Mouse (Mus musculus) hindbrain, postnatal 0 days (tissue): ENCODE measurements around the gene E430018J23Rik. TPM values are rescaled to one million over a fixed set of nuclear protein-coding genes. Genes with fewer than 3 reads are reported as not detected.
"Not testable (repeated sequence)": the region's sequence is repeated elsewhere in the genome, so short reads cannot be mapped to it uniquely, and the experiment has no call there.

ENCODE experiments used
- ATAC-seq: fragments of 200-750 bp; cut with Nextera tagmentation; 2 replicates; pipeline ENCODE4 v1.8.0; 2017; ENCODE audit warnings: mild to moderate bottlenecking, moderate TSS enrichment, moderate library complexity
- DNase-seq: peaks from one replicate; pipeline ENCODE4 v3.0.0-alpha.2; 2015; ENCODE audit warnings: low spot score
- H3K27ac ChIP-seq: fragments of 300-500 bp; sonication (generic); 2 replicates; pipeline ENCODE4 v1.5.1; 2014; ENCODE audit warnings: mild to moderate bottlenecking
- H3K27me3 ChIP-seq: fragments of 300-500 bp; sonication (generic); 2 replicates; pipeline ENCODE4 v1.6.1; 2014; ENCODE audit warnings: low read length, mixed read lengths; ENCODE audit not compliant: insufficient read depth
- H3K36me3 ChIP-seq: fragments of 300-500 bp; sonication (generic); 2 replicates; pipeline ENCODE4 v1.6.1; 2014; ENCODE audit warnings: low read length, mixed read lengths; ENCODE audit not compliant: insufficient read depth
- H3K4me1 ChIP-seq: fragments of 300-500 bp; sonication (generic); 2 replicates; pipeline ENCODE4 v1.6.1; 2014; ENCODE audit warnings: antibody characterized with exemption, low read length, mixed read lengths; ENCODE audit not compliant: insufficient read depth
- H3K4me2 ChIP-seq: fragments of 300-500 bp; sonication (generic); 2 replicates; pipeline ENCODE4 v1.6.1; 2014; ENCODE audit warnings: low read depth, mild to moderate bottlenecking, low read length, moderate library complexity, mixed read lengths
- H3K4me3 ChIP-seq: fragments of 300-500 bp; sonication (generic); 2 replicates; pipeline ENCODE4 v1.5.1; 2014; ENCODE audit warnings: low read length
- H3K9ac ChIP-seq: fragments of 300-500 bp; sonication (generic); replicated peaks from 2 replicates; pipeline ENCODE4 v1.6.1; 2014; ENCODE audit warnings: mild to moderate bottlenecking, low read length, moderate library complexity, mixed read lengths
- H3K9me3 ChIP-seq: fragments of 300-500 bp; sonication (generic); 2 replicates; pipeline ENCODE4 v1.6.1; 2016; ENCODE audit warnings: low read length, mixed read lengths
- CTCF ChIP-seq: IDR thresholded peaks from 2 replicates; pipeline ENCODE4 v1.5.1; 2016; ENCODE audit warnings: antibody characterized with exemption, control low read depth, low read depth
- WGBS: fragments of 180-500 bp; shearing (Covaris S2); extraction: QIAGEN DNeasy Blood & Tissue Kit; methylation state at CpG from one replicate; pipeline ENCODE4 v1.1.7; 2014; 5-methylcytosine and 5-hydroxymethylcytosine counted together
- polyA plus RNA-seq: library from polyadenylated mRNA; unstranded; fragments of >200 nt; fragmentation: Nextera tagmentation; extraction: Ambion mirVana; gene quantifications from 2 replicates; pipeline ENCODE4 v1.2.1, GENCODE M21; 2015
- total RNA-seq: library from RNA; depleted of rRNA; stranded (reverse); fragments of >200 nt; gene quantifications from 2 replicates; pipeline ENCODE4 v1.2.3, GENCODE M21; 2014; rRNA removed

Gene E430018J23Rik
- total and polyA plus RNA-seq, 2 experiments from 2014 or later: 2.2 to 13.8 TPM

GRCm38 (mm10) chr7:127342888-127343287 is 50.5 kb downstream of the E430018J23Rik start:
- Histone ChIP-seq H3K9me3 (no peaks in the 10 kb centered on the region), H3K9ac (no peak overlapping the region), H3K36me3 (peaks cover 17% of the 10 kb centered on the region; the same call in 1 of the 2 replicates), H3K27ac (no peak overlapping the region), H3K4me1 (no peaks in the 10 kb centered on the region), H3K27me3 (no peaks in the 10 kb centered on the region), H3K4me2 (no peak overlapping the region), H3K4me3 (no peak overlapping the region)
- DNase-seq: no peak
- WGBS: 94% methylated on average over 7 of the region's 7 CpGs
- ATAC-seq: no peak
- TF ChIP-seq CTCF: no peak

DNA sequence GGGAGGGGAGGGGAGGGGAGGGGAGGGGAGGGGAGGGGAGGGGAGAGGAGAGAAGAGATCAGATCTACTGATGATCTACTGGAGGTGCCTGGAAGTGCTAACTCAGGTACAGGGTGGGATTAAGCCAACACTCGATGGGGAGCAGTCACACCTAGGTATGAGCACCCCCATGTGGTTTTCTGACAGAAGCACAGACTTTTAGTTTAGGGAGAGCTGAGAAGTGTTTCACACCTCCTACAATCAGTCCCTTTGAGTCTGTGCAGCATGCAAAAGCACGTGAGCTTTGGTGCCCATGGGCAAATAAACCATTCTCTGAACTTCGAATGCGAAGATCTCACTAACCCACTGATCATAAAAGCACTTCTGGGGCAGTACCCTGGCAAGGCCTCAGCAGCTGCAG is 51.1 kb downstream of the E430018J23Rik start:
- ATAC-seq (no peak), DNase-seq (peak; percentile 43)
- H3K4me3 ChIP-seq: no peak overlapping the region
- no peaks in the 10 kb centered on the region for H3K4me1 ChIP-seq
- TF ChIP-seq CTCF: peak; percentile 53
- no peak overlapping the region for H3K27ac ChIP-seq
- H3K9ac ChIP-seq: no peak overlapping the region
- WGBS: 61% methylated on average over 4 of the region's 4 CpGs
- no peaks in the 10 kb centered on the region for H3K9me3 ChIP-seq
- no peak overlapping the region for H3K4me2 ChIP-seq
- no peaks in the 10 kb centered on the region for H3K27me3 ChIP-seq
- peaks cover 17% of the 10 kb centered on the region; the same call in 1 of the 2 replicates for H3K36me3 ChIP-seq

GRCm38 (mm10) chr7:127341861-127342260 is 51.6 kb downstream of the E430018J23Rik start:
- H3K9me3 ChIP-seq, ATAC-seq, H3K9ac ChIP-seq, H3K4me2 ChIP-seq, DNase-seq, H3K27me3 ChIP-seq, H3K27ac ChIP-seq, H3K4me3 ChIP-seq, H3K4me1 ChIP-seq: not testable (repeated sequence)
- peaks cover 17% of the 10 kb centered on the region; the same call in 1 of the 2 replicates for H3K36me3 ChIP-seq
- 94% methylated on average over 5 of the region's 6 CpGs for WGBS

DNA sequence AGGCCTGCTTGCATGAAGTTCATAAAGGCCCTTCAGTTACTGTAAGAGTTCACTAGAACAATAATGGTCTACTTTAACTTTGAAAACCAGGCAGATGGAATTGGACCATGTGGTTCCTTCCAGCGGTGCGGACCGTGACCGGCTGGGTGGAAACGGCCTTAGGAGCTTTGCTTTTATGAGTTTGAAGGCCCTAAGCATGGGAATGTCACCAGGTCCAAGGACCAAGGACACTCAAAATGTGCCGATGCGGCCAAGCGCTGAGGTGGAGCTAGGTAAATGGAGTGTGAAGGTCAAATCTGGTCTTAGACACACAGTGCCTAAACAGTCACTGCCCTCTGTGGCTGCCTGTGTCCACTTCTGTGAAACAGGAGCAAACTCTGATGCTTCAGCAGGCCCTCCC is 52.1 kb downstream of the E430018J23Rik start:
- H3K4me3 ChIP-seq: no peak overlapping the region
- DNase-seq (no peak), ATAC-seq (no peak)
- no peak overlapping the region for H3K27ac ChIP-seq
- peaks cover 17% of the 10 kb centered on the region; the same call in 1 of the 2 replicates for H3K36me3 ChIP-seq
- no peaks in the 10 kb centered on the region for H3K9me3 ChIP-seq
- H3K4me1 ChIP-seq: no peaks in the 10 kb centered on the region
- no peak overlapping the region for H3K4me2 ChIP-seq
- H3K9ac ChIP-seq: no peak overlapping the region
- no peaks in the 10 kb centered on the region for H3K27me3 ChIP-seq
- no peak for TF ChIP-seq CTCF
- WGBS: 98% methylated on average over 8 of the region's 8 CpGs

Other genes with a start within 250 kb of the E430018J23Rik start
- gene Cd2bp2, start 197.6 kb downstream of the E430018J23Rik start, total RNA-seq: 59.7 and 75.0 TPM in 2 replicates
- gene Cd2bp2, start 197.6 kb downstream of the E430018J23Rik start, polyA plus RNA-seq: 57.0 and 62.3 TPM in 2 replicates
- 68.6 and 69.4 TPM in 2 replicates for gene Tbc1d10b, start 185.2 kb downstream of the E430018J23Rik start, total RNA-seq
- gene Tbc1d10b, start 185.2 kb downstream of the E430018J23Rik start, polyA plus RNA-seq: 25.4 and 28.1 TPM in 2 replicates
- 15.5 TPM in 1 of 2 replicates, not detected in the other for gene Mylpf, start 184.7 kb downstream of the E430018J23Rik start, total RNA-seq
- gene Mylpf, start 184.7 kb downstream of the E430018J23Rik start, polyA plus RNA-seq: 3.0 and 3.1 TPM in 2 replicates
- gene Zfp553, start 160.6 kb downstream of the E430018J23Rik start, total RNA-seq: 41.0 and 43.3 TPM in 2 replicates
- 31.7 and 33.9 TPM in 2 replicates for gene Zfp553, start 160.6 kb downstream of the E430018J23Rik start, polyA plus RNA-seq
- gene Sept1, start 160.5 kb downstream of the E430018J23Rik start, total RNA-seq: 4.6 and 5.0 TPM in 2 replicates
- gene Sept1, start 160.5 kb downstream of the E430018J23Rik start, polyA plus RNA-seq: 3.8 and 5.2 TPM in 2 replicates
- gene Zfp771, start 149.4 kb downstream of the E430018J23Rik start, total RNA-seq: 101 and 108 TPM in 2 replicates
- 89.0 and 89.2 TPM in 2 replicates for gene Zfp771, start 149.4 kb downstream of the E430018J23Rik start, polyA plus RNA-seq
- 94.1 and 102 TPM in 2 replicates for gene Dctpp1, start 132.9 kb downstream of the E430018J23Rik start, total RNA-seq
- gene Dctpp1, start 132.9 kb downstream of the E430018J23Rik start, polyA plus RNA-seq: 112 and 119 TPM in 2 replicates
- gene Sephs2, start 119.6 kb downstream of the E430018J23Rik start, total RNA-seq: 80.3 and 83.2 TPM in 2 replicates
- 79.9 and 83.9 TPM in 2 replicates for gene Sephs2, start 119.6 kb downstream of the E430018J23Rik start, polyA plus RNA-seq
- gene Itgal, start 97.4 kb downstream of the E430018J23Rik start, total RNA-seq: 0.11 TPM in 1 of 2 replicates, not detected in the other
- 0.10 and 0.26 TPM in 2 replicates for gene Itgal, start 97.4 kb downstream of the E430018J23Rik start, polyA plus RNA-seq
- gene Zfp768, start 48.0 kb downstream of the E430018J23Rik start, total RNA-seq: 47.7 and 53.6 TPM in 2 replicates
- 13.4 and 15.7 TPM in 2 replicates for gene Zfp768, start 48.0 kb downstream of the E430018J23Rik start, polyA plus RNA-seq
- 7.9 and 10.0 TPM in 2 replicates for gene Zfp747, start 17.6 kb downstream of the E430018J23Rik start, total RNA-seq
- 4.0 and 4.5 TPM in 2 replicates for gene Zfp747, start 17.6 kb downstream of the E430018J23Rik start, polyA plus RNA-seq
- 2.7 and 5.5 TPM in 2 replicates for gene 9130019O22Rik, start 6.5 kb downstream of the E430018J23Rik start, total RNA-seq
- 1.2 and 1.8 TPM in 2 replicates for gene 9130019O22Rik, start 6.5 kb downstream of the E430018J23Rik start, polyA plus RNA-seq
- gene Zfp764, start 13.2 kb upstream of the E430018J23Rik start, total RNA-seq: 4.0 and 5.0 TPM in 2 replicates
- 2.7 and 3.0 TPM in 2 replicates for gene Zfp764, start 13.2 kb upstream of the E430018J23Rik start, polyA plus RNA-seq
- gene Zfp688, start 28.4 kb upstream of the E430018J23Rik start, total RNA-seq: 15.0 and 22.1 TPM in 2 replicates
- gene Zfp688, start 28.4 kb upstream of the E430018J23Rik start, polyA plus RNA-seq: 31.7 and 33.2 TPM in 2 replicates
- 8.6 and 9.4 TPM in 2 replicates for gene Zfp689, start 55.5 kb upstream of the E430018J23Rik start, total RNA-seq
- gene Zfp689, start 55.5 kb upstream of the E430018J23Rik start, polyA plus RNA-seq: 7.7 and 7.9 TPM in 2 replicates
- 57.2 and 58.5 TPM in 2 replicates for gene Prr14, start 66.0 kb upstream of the E430018J23Rik start, total RNA-seq
- 27.0 and 31.4 TPM in 2 replicates for gene Prr14, start 66.0 kb upstream of the E430018J23Rik start, polyA plus RNA-seq
- 36.6 and 40.7 TPM in 2 replicates for gene Fbrs, start 85.6 kb upstream of the E430018J23Rik start, total RNA-seq
- 10.4 and 12.1 TPM in 2 replicates for gene Fbrs, start 85.6 kb upstream of the E430018J23Rik start, polyA plus RNA-seq
- 49.0 and 174 TPM in 2 replicates for gene Srcap, start 118.4 kb upstream of the E430018J23Rik start, total RNA-seq
- gene Srcap, start 118.4 kb upstream of the E430018J23Rik start, polyA plus RNA-seq: 29.4 and 29.7 TPM in 2 replicates
- 18.9 and 27.6 TPM in 2 replicates for gene Gm42715, start 126.0 kb upstream of the E430018J23Rik start, total RNA-seq
- gene Gm42715, start 126.0 kb upstream of the E430018J23Rik start, polyA plus RNA-seq: 11.1 and 11.2 TPM in 2 replicates
- 5.7 and 20.5 TPM in 2 replicates for gene Tmem265, start 167.8 kb upstream of the E430018J23Rik start, total RNA-seq
- gene Tmem265, start 167.8 kb upstream of the E430018J23Rik start, polyA plus RNA-seq: 7.1 and 9.2 TPM in 2 replicates
- gene Phkg2, start 179.7 kb upstream of the E430018J23Rik start, total RNA-seq: 63.1 and 71.4 TPM in 2 replicates
- gene Phkg2, start 179.7 kb upstream of the E430018J23Rik start, polyA plus RNA-seq: 58.2 and 65.0 TPM in 2 replicates
- 9.0 and 10.9 TPM in 2 replicates for gene Ccdc189, start 195.0 kb upstream of the E430018J23Rik start, total RNA-seq
- 9.2 and 11.2 TPM in 2 replicates for gene Ccdc189, start 195.0 kb upstream of the E430018J23Rik start, polyA plus RNA-seq
- 33.6 and 34.6 TPM in 2 replicates for gene Rnf40, start 195.1 kb upstream of the E430018J23Rik start, total RNA-seq
- 35.6 and 36.2 TPM in 2 replicates for gene Rnf40, start 195.1 kb upstream of the E430018J23Rik start, polyA plus RNA-seq
- 36.2 and 40.0 TPM in 2 replicates for gene Zfp629, start 222.2 kb upstream of the E430018J23Rik start, total RNA-seq
- 12.1 and 12.3 TPM in 2 replicates for gene Zfp629, start 222.2 kb upstream of the E430018J23Rik start, polyA plus RNA-seq